Mouse (Mus musculus) megakaryocyte, embryonic 14.5 days (primary cell): ENCODE data around the gene Phactr1.

Source experiments
- FLI1 ChIP-seq: IDR thresholded peaks from 2 replicates; pipeline ENCODE4 v1.6.1; 2012; ENCODE audit warnings: low read length, inconsistent platforms, mixed read lengths
- GATA1 ChIP-seq: IDR thresholded peaks from 3 replicates; pipeline ENCODE4 v1.6.1; 2012; ENCODE audit warnings: mixed read lengths, low read length, inconsistent platforms, borderline replicate concordance

GRCm38 (mm10) chr13:42812762-42813161 is 132.3 kb downstream of the Phactr1 start:
- TF ChIP-seq GATA1 (no peak), FLI1 (no peak)
